Mouse (Mus musculus) left cerebral cortex, postnatal 4 days (tissue): ENCODE data around the gene Slc29a1. TPM values are rescaled to one million over a fixed set of nuclear protein-coding genes. Genes with fewer than 3 reads are reported as not detected.

Source experiments
- DNase-seq: peaks from one replicate; pipeline ENCODE4 v3.0.0-alpha.2; 2022
- intact Hi-C: fragments of 180-260 bp; cut with DNase I; formaldehyde crosslinking; loops from one replicate; pipeline ENCODE4 v1.15.1; 2025
- total RNA-seq, 2 experiments: library from RNA; stranded (reverse); gene quantifications; 2 replicates each; pipeline ENCODE4 v1.2.3; 2021

Gene Slc29a1
- total RNA-seq, 2 experiments from 2014 or later = 68.8 to 69.9 TPM

DNA sequence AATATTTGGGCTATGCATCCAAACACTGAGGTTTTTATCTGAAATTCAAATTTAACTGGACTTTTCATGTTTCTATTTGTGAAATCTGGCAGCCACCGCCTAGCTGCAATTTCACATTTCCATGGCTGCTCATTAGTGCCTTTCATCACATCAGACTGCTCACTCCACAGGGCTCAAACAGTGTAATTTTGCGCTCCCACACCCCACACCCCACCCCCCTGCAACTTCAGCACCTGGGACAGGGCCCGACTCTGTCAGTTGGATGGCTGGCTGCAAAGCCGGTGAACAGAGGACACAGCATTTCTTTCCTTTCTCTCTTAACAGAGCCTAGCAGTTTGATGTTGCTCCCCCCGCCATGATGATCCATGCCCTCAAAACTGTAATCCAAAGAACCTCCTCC, 63.1 kb downstream of the Slc29a1 start:
- DNase-seq = no peak
- intact Hi-C loops = no loop called here

Other genes with a start within 250 kb of the Slc29a1 start
- gene Cdc5l, start 165.9 kb downstream of the Slc29a1 start, total RNA-seq = 10 to 100 TPM; 56.5 to 57.1 TPM
- gene Spats1, start 124.2 kb downstream of the Slc29a1 start, total RNA-seq = 1 to 10 TPM; 2.0 to 3.0 TPM
- gene Aars2, start 92.8 kb downstream of the Slc29a1 start, total RNA-seq = 10 to 100 TPM; 24.2 to 26.2 TPM
- gene Tcte1, start 76.2 kb downstream of the Slc29a1 start, total RNA-seq = under 1 TPM; 0.58 to 0.64 TPM
- 10 to 100 TPM; 90.3 to 92.2 TPM for gene Tmem151b, start 49.9 kb downstream of the Slc29a1 start, total RNA-seq
- 1 to 10 TPM; 2.4 to 2.7 TPM for gene Nfkbie, start 43.9 kb downstream of the Slc29a1 start, total RNA-seq
- 10 to 100 TPM; 39.2 to 40.2 TPM for gene Slc35b2, start 35.7 kb downstream of the Slc29a1 start, total RNA-seq
- gene Hsp90ab1, start 26.3 kb downstream of the Slc29a1 start, total RNA-seq = 1,000 to 10,000 TPM; 1,680 to 1,682 TPM
- gene Mymx, start 2.5 kb upstream of the Slc29a1 start, total RNA-seq = not detected
- 1 to 10 TPM in 1 of 2 experiments, under 1 TPM in 1; 0.14 to 3.6 TPM for gene Capn11, start 59.7 kb upstream of the Slc29a1 start, total RNA-seq
- gene Mrpl14, start 86.7 kb upstream of the Slc29a1 start, total RNA-seq = 10 to 100 TPM; 49.2 to 55.7 TPM
- 100 to 1,000 TPM; 272 to 284 TPM for gene Tmem63b, start 87.3 kb upstream of the Slc29a1 start, total RNA-seq
- not detected for gene 1600014C23Rik, start 134.2 kb upstream of the Slc29a1 start, total RNA-seq